Mouse (Mus musculus): ENCODE measurements around the gene Kank1.

The Kank1 gene

GRCm38 (mm10) chr19:25365698-25366097 is 128.9 kb downstream of the Kank1 start:
- no peak for DNase-seq (ENCODE audit: low spot score)

- DNase-seq (ENCODE audit: low spot score) = no peak
Observed at GRCm38 (mm10) chr19:25366620-25367019, 129.8 kb downstream of the Kank1 start.

GRCm38 (mm10) chr19:25370428-25370827 is 133.7 kb downstream of the Kank1 start:
- no peak for DNase-seq (ENCODE audit: low spot score)

DNA sequence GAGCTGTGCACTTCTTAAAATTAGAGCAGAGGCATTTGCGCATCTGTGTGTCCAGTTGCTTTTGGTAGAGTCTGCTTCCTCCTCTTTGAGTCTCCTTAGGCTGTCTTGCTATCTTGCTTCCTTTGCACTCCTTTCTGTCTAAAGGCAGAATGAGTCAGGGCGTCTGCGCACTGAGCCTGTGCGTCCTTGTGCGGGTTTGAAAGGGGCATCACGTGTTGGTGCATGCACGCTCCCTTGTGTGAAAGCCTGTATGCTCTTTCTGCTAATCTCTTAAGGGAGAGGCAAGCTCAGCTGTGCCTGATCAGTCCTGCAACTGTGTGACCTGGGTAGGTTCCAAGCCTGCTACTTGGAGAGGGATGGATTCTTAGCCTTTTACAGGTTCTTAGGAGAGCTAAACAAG is 136.0 kb downstream of the Kank1 start:
- no peak for DNase-seq (ENCODE audit: low spot score)

DNA sequence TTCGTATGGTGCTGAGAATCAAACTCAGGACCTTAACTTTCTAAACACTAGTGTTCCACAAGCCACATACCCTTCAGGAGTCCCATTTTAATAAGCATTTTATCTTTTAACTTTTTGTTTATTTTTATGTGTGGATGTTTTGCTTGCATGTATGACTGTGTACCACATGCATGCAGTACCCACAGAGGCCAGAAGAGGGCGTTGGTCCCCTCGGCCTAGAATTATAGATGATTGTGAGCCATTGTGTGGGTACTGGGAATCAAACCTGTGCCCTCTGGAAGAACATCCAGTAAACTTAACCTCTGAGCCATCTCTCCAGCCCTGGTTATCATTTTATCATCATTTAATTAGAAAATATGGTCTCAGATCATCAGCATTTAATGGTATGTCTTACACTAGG is 136.8 kb downstream of the Kank1 start:
- DNase-seq (ENCODE audit: low spot score) = no peak

DNA sequence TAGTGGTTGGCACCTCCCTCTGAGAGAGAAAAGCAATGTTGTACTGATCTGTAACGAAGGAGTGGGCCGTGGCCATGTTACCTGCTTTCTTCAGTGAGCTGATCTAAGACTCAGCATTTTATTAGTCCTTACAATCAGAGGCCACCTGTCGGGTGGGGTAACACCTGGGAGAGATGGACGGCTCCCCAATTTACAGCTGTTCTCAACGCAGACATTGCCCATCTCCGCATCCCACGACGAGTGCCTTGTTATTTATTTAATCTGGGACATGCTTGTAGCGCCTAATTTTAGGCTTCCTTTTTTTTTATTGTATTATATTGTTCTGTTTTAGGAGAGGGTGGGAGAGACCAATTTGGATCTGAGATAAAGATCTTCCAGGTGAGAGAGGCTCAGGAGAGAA is 137.4 kb downstream of the Kank1 start:
- no peak for DNase-seq (ENCODE audit: low spot score)

DNA sequence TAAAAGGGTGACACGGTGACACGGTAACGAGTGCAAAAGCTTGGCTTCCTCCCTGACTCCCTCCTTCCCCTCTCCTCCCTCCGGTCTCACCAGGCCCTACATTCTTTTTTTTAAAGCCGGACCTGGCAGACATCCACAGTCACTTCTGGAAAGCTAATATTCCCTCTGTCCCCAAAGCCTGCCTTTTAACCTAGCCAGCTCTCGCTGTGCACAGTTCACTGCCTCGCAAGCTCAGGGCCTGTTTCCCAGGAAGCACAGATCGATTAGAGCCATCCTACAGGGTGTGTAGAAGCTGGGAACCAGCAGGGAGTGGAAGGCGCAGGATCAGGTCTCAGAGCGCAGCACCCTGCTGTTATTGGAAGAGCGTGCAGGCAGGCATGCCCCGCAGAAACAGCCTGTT is 138.2 kb downstream of the Kank1 start:
- no peak for DNase-seq (ENCODE audit: low spot score)

DNA sequence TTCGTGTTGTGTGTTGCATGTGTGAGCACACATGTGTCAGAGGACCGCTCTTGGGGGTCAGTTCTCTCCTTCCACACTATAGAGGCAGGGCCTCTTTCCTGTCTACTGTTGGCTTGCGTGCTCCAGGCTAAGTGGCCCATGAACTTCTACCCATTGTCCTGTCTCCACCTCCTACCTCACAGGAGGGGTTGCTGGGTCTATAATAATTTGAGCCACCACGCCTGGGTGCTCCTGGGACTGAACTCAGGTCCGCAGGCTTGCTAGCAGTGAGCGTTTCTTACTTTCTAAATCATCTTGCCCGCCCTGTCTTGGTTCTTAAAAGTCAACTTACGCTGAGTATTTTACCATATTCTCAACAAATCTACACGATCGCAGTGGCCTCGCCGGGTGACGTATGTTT is 140.1 kb downstream of the Kank1 start:
- DNase-seq (ENCODE audit: low spot score) = no peak

- DNase-seq (ENCODE audit: low spot score) = no peak
Observed at GRCm38 (mm10) chr19:25380675-25381074, 143.9 kb downstream of the Kank1 start.

- DNase-seq (ENCODE audit: low spot score) = no peak
Observed at GRCm38 (mm10) chr19:25381972-25382371, 145.2 kb downstream of the Kank1 start.

DNA sequence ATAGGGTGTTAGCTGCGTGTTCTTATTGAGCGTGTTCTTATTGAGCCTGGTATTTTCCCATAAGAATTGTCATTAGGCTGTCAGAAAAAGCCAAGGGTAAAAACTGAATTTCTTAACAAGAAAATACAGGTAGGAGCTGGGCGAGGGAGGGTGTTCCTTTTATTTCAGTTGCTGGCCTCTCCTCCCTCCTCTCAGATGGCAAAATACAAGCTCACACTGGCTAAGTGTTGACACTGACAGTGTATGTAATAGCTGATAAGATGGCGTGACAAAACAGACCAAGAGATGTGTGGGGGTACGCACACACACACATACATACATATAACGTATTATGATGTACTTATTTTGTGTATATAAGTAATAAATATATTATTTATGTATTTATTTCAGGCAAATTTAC is 145.7 kb downstream of the Kank1 start:
- DNase-seq (ENCODE audit: low spot score) = no peak

- DNase-seq (ENCODE audit: low spot score) = no peak
Observed at GRCm38 (mm10) chr19:25383386-25384146, 146.8 kb downstream of the Kank1 start.

- no peak for DNase-seq (ENCODE audit: low spot score)
Observed at GRCm38 (mm10) chr19:25385981-25386380, 149.2 kb downstream of the Kank1 start.

GRCm38 (mm10) chr19:25386679-25387470 is 150.1 kb downstream of the Kank1 start:
- no peak for DNase-seq (ENCODE audit: low spot score)

DNA sequence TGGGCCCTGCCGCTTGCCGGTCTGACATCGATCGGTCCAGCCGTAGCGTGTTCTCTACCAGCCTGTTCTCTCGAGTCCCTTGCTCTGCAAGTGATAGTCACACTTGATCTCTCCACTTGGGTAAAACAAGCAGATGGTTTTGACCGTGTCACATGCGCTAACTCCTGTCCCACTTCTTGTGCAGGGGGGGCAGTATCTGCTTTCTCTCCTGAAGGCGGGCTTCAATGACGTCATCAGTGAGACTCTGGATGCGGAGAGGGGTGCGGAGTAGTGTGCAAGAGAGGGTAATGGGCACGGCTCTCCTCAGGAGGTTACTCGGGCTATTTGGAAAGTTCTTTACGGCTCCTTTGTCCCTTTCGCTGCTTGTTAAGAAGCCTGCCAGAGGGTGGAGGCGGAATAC is 151.1 kb downstream of the Kank1 start:
- no peak for DNase-seq (ENCODE audit: low spot score)

GRCm38 (mm10) chr19:25392135-25392534 is 155.4 kb downstream of the Kank1 start:
- no peak for DNase-seq (ENCODE audit: low spot score)

DNA sequence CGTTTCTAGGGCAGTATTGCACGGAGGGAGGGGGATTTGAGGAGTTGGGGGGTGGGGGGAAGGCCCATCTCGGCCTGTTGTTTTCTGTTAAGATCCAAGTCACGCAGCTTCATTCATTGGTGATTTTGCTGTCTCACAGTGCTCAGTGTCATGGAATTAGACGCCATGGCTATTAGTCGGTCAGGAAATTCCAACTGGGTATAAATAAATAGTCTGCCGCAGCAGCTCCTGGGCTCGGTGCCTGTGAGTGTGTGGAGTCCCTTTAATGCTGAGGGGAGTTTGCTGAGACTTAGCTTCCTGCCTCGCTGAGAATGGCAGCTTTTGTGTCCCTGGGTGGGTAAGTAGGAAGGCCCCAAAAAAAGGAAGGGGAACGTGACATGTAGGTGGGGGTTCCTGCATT is 158.3 kb downstream of the Kank1 start:
- no peak for DNase-seq (ENCODE audit: low spot score)

GRCm38 (mm10) chr19:25396709-25397266 is 160.0 kb downstream of the Kank1 start:
- DNase-seq (ENCODE audit: low spot score) = no peak

DNA sequence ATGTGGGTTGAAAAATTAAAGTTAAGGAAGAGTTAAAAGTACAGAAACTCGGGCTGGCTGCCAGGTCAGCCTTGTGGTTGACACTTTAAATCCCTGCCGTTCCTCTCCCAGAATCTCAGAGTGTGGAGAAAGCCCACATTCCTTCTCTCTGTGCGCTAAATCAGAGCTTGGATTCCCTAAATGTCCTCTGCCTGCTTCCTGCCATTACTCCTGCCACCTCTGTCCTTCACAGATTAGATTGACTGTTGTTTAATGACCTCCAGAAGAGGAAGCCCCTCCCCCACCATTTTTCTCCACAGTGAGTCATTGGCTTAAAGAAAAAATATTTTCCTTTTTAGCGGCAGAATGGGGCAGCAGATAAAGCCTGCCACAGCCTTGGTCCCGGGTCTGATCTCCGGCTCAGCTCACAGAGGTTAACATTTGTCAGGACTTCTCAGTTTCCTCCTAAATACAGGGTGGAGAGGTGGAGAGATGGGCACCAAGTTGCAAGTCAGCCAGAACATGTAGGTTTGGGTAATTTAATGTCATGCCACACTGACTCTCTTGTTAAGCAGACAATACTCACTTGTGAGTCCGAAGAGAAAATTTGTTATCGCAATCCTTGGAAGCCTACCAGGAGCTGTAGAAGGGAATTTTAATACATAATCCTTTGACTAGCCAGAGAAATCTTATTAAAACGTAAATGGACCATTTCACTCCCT is 162.9 kb downstream of the Kank1 start:
- DNase-seq (ENCODE audit: low spot score) = no peak

DNA sequence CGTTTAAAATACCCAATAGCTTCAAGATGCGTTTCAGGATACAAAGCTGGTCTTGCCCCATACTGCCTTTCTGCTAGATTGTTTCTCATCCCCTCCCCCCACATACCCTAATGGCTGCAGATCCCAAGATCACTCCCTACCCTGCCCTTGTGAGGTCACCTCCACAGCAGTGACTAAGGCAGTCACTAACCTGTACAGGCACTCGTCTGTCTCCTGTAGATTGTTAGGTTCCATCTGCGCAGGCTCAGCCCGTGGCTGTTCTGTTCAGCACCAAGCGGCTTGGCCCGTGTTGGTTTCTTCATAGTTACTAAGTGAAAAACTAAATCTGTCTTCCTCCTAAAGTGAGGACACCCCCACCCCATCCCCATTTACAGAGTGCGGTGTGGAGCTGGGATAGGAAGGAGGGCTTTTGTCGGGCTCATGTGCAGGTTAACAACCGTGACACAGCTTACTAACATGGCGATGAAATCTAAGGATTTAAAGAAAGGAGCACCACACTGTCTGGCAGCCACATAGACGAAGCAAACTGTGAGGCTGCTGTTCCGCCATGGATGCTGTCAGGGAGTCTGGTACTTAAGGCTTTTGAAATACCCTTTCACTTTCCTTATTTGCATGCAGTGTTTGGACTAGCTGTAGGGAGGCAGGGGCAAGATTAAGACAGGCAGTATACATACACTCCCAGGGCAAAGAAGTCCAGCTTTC is 163.6 kb downstream of the Kank1 start:
- DNase-seq (ENCODE audit: low spot score) = no peak

DNA sequence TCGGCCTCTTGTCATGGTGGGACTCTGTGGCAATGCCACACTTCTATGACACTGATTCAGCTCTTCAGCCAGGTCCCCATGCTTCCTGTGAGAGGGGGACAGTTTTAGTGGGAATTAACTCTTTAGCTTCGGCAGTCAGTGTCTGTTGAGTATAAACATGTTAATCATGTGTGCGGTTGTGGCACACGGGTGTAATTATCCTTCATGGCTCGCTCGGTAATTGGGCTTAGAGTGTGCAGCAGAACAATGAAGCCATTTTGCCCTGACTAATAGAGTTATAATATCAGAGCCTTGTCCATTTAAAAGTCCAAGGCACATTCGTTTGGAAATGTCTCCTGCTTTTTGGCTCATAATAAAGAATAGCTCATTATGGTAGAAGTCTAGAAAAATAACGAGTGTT is 164.7 kb downstream of the Kank1 start:
- DNase-seq (ENCODE audit: low spot score) = no peak

DNA sequence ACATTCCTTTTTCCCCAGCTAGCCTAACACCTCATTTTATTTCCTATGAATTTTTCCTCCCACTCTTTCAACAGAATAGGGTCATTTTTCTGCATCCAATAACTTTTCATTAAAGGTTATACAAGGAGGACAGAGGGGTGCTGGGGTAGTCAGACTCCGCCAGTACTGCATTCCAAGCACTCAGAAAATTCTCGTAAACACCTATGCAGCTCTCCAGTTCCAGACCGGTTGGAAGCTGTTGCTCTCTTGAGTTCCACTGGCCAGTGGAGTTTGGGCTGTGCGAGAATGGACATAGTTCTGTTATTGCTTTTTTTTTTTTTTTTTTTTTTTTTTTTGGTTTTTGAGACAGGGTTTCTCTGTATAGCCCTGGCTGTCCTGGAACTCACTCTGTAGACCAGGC is 167.4 kb downstream of the Kank1 start:
- no peak for DNase-seq (ENCODE audit: low spot score)

Data from left cerebral cortex, adult 11 months (tissue).